Mouse (Mus musculus) frontal cortex, postnatal 36 days (tissue): ENCODE results near the gene Cryz.

Experiments
- DNase-seq, 2 experiments: peaks; one replicate each; pipeline ENCODE4 v3.0.0; 2022; ENCODE audit warnings: low spot score in 2 of 2

The Cryz gene

DNA sequence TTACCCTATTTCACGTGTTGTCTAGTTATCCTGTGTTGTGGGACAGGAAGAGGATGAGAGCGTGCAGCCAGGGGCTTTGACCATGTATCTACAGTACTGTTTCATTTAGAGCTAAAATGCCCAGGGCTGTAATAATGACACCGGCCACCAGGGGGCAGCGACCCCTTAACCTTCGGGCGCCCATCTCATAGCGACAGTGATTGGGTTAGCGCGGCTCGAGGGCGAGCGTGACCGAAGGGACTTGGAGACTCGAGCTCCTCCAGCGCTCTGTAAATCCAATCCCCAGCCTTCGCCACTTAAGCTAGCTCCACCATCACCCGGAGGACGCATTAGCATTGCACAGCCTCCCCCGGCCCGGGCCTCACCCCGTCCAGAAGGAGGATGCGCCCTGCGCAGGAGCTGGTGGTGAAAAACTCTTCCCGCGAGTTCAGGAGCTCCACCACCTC, at the start of gene Cryz:
TSS of gene Cryz (plus strand) at position 224 of the 446 bp plus-strand sequence.
- DNase-seq, result peak; percentile 95 to 96

- DNase-seq, result peak in 1 of 2 experiments; percentile 8
Observed at GRCm38 (mm10) chr3:154547549-154548426, 48.7 kb upstream of the Cryz start.

DNA sequence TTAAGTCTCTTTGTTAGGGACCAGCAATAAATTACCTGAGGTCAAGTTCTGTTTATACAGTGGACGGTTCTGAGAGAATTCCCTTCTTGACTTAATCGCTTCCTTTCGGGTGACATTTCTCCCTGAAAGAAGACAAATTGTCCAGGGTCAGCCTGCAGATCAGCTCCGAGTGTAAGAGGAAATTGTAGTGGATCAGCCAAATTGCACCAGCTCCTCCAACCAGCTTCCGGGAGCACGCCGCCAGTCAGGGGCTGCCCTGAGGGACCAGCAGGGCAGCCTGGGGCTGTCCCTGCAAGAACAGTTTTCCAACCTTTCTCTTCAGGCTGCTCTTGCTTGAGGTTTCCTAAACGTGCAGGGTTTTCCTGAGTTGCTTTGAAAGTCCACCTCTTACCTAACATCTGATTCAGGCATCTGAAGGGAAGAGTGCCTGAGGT, 47.6 kb upstream of the Cryz start:
- no peak for DNase-seq

DNA sequence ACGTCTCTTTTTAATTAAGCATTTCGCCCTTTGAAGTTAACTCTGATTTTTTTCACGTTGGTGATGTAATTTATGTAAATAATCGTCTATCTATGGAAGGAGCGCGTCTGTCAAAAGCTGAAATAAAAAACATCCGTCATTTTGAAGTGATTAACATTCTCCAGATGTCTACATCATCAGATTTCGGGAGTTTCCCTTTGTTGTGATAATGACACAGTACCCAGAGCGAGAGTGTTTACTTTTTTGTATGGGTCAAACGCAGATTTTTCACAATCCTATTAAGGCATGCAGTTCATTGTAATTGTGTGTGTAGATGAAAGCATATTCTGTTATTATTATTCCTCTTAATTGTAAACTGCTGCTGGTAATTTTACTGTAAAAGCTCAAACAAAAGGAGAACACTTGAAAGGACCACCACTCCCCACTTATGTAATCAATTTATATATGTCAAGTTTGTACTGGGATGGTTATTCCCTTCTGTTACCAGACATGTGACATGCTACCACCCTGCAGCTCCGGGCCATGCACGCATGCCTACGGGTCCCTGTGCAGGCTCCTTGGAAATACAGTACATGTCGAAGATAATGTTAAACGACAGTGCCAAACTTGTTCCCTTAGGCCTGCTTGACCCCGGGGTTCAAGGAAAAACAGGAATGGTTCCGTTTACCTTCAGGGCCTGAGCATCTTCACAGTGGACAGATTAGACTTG, 46.0 kb upstream of the Cryz start:
- DNase-seq, result no peak

GRCm38 (mm10) chr3:154551035-154551411, 45.5 kb upstream of the Cryz start:
- DNase-seq, result no peak

DNA sequence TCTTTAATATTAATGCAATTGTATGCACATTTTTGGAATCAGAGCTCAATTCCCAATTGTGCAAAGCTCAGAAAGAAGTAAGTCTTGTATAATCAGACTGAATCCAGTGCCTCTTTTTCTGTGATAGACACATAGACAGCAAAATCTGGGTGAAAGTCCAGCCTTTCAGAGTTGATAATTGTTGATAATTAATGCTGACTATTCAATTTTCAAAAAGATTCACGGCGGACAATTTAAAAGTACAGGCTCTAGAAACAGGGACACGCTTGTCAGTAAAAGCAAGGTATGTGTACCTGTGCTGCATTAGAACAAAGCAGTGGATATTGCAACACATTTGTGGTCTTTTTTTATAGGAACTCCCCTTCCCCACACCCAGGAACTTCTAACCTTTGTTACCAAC, 34.3 kb upstream of the Cryz start:
- DNase-seq, result no peak

GRCm38 (mm10) chr3:154565437-154565836, 31.1 kb upstream of the Cryz start:
- no peak for DNase-seq

- no peak for DNase-seq
Observed at GRCm38 (mm10) chr3:154570029-154570575, 26.4 kb upstream of the Cryz start.

DNA sequence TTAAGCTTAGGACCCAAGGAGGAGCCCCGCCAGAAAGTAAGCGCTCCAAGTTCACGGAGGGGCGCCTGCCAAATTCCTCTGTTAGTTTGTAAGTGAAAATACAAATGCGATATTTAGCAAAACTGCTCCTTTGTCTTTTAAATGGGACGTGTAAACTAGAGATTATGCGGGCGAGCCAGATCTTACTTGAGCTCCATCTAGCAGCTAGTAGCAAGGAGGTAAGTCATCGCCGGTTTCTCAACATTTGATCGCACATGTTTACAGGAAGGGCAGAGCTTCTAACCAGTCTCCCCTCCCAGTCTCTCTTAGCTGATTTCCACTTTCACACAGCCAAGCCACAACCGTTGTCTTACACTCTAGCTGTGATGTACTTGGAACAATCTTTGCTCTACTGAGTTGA, 25.7 kb upstream of the Cryz start:
- peak in 1 of 2 experiments; percentile 10 for DNase-seq

GRCm38 (mm10) chr3:154572341-154572972, 24.1 kb upstream of the Cryz start:
- peak; percentile 71 to 75 for DNase-seq

GRCm38 (mm10) chr3:154573666-154574065, 22.8 kb upstream of the Cryz start:
- DNase-seq, result no peak

DNA sequence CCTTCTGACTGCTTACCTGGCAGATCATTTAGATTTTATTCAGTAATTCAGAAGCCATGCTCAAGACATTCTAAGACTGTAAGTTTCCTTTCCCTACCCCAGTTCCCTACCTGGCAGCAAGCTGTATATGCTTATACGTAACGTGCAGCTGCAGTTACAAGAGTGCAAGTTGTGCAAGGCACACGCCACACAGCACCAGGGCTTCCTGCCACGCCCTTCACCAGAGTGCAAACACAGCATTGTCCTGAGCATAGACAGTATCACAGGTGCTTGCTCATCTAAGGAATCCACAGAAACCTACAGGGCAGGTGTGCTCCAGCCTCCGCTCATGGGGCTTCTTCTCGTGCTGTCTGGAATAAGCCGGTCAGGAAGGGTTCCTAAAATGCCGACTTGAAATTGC, 18.6 kb upstream of the Cryz start:
- DNase-seq, result no peak

GRCm38 (mm10) chr3:154584351-154584750, 12.2 kb upstream of the Cryz start:
- no peak for DNase-seq

DNA sequence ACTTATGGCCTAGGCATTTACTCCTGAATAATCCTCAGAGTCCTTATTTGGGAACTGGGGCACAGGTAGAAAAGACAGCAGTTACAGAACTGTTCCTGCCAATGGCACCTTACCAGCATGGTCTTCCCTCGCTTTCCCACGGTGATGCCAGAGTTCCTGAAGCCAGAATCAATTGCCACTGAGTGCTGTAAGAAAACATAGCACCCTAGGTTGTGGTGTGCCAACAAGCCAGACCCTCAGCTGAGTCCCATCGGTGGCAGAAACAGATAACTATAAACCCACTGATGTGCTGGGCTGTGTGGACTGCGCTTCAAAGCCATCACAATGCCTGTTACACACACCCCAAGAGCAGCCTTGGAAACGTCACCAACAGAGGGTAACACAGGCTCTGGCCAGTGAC, 5.5 kb upstream of the Cryz start:
- DNase-seq, result no peak

DNA sequence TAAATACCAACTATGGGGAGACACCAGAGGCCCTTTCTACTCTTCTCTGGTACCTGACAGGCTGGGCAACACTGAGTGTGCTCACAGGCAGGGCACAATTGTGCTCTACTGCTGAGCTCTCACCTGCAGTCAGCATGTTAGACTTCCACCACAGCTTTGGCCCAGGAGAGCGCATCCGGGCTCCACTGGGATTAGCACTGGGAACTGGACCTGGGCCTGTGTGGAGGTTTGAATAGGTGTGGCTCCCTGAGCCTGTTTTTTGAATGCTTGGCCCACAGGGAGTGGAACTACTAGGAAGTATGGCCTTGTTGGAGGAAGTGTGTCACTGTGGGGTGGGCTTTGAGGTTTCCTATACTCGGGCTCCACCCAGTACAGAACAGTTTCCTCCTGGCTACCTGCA, 4.9 kb upstream of the Cryz start:
- DNase-seq, result no peak

GRCm38 (mm10) chr3:154593596-154593995, 2.9 kb upstream of the Cryz start:
- DNase-seq, result no peak

GRCm38 (mm10) chr3:154594156-154594555, 2.4 kb upstream of the Cryz start:
- no peak for DNase-seq

DNA sequence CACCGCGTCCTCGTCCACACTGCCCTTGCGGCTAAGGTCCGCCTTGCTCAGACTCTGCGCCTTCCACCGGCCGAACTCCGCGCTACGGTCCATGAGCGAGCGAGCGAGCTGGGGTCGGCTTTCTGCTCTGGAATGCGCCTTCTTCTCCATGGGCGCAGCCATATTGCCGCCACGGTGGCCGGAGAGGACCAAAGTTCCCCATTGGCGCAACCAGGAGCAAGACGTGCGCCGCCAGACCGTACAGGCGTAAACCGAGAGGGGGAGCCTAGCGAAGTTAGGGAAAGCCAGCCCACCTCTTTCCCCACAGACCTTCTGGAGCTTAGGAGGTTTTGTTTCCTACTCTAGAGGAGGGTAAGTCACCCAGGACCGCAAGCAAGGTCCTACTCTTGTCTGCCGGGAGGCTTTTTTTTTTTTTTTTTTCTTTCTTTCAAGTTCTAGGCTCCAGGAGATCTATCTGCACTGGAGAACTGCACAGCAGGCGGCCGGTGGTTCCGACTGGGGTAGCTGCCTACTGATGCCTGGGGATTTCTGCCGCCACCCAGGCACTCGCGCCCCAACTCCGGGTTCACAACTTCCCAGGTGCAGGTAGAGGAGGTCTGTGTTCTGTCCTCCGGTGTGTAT, 533 bp downstream of the Cryz start, which contains the start of gene Tyw3:
TSS of gene Tyw3 (minus strand) at position 171 of the 621 bp plus-strand sequence.
- DNase-seq, result peak; percentile 97 to 99

DNA sequence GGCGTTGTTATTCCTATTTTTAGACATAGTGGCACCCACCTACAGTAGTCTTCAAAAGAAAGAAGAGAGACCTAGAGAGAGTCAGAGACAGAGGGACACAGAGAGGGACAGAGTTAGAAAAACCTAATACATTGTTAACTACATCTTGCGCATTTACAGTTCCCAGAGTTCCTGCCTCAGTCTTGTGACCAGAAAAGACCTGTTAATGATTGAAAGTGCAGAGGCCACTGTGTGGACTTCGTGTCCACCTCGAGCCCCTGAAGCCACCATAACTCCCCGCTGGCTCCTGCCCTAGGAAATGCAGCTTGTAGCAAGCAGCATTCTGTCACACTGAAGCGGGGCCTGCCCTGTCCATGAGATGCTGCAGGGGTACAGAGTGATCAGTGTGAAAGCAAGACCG, 1.1 kb downstream of the Cryz start:
- no peak for DNase-seq

DNA sequence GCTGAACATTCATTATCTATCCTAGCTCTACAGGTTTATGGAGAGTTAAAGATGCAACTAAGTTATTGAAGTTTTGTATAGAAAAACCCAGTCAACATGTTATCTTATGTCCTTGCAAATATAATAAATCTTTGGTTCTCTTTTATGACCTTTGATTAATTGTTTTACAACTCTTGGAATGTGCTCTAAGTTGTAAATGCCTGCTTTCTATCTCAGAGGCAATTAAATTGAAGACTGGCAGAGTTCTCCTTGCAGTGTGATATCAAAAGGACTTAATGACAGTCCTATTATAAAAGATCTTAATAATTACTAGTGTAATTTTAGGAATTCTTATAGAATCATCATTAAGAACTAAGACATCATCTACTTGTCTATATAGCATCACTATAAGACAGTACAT, 5.6 kb downstream of the Cryz start:
- no peak for DNase-seq

DNA sequence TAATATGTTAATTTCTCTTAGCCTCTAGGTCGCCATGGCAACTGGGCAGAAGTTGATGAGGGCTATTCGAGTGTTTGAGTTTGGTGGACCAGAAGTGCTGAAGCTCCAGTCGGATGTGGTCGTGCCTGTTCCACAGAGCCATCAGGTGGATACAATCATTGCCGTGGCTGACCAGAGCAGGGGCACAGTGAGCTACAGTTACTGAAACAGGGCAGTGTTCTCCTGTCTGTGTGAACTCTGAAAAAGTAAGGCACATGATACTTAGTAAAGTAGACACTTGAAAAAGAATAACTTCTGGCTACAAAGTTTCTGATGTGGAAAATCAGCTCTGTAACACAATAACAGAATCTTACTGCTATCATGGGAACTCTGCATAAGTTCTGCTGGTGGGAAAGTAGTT, 8.4 kb downstream of the Cryz start:
- DNase-seq, result no peak

- no peak for DNase-seq
Observed at GRCm38 (mm10) chr3:154607896-154608295, 11.4 kb downstream of the Cryz start.
